Mouse (Mus musculus) brown adipose tissue, adult 24 weeks (tissue): ENCODE results near the gene Mycbp2. TPM values are rescaled to one million over a fixed set of nuclear protein-coding genes. Genes with fewer than 3 reads are reported as not detected.

ENCODE experiments used
- polyA plus RNA-seq: library from polyadenylated mRNA; stranded (reverse); fragments of >200 nt; gene quantifications from 2 replicates; pipeline ENCODE4 v1.2.4, GENCODE M21; 2012; ENCODE audit not compliant: missing spikeins, insufficient read depth, insufficient read length

The Mycbp2 gene
- polyA plus RNA-seq, 1 experiment, result 19.1 TPM

Other genes starting within 250 kb of the Mycbp2 start
- 28.3 and 43.4 TPM in 2 replicates for gene Fbxl3, start 247.2 kb downstream of the Mycbp2 start, polyA plus RNA-seq
- not detected in 2 replicates for gene Scel, start 166.5 kb upstream of the Mycbp2 start, polyA plus RNA-seq